Mouse (Mus musculus): Measurements from ENCODE around the gene Rsl24d1.

DNA sequence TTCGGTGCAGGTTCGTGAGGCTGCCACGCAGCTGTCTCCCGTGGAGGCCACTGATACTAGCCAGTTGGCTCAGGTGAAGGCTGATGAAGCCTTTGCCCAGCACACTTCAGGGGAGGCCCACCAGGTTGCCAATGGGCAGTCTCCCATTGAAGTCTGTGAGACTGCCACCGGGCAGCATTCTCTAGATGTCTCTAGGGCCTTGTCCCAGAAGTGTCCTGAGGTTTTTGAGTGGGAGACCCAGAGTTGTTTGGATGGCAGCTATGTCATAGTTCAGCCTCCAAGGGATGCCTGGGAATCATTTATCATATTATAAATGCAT is 9.4 kb upstream of the Rsl24d1 start:
- TF ChIP-seq GATA1 (IDR thresholded peaks at IDR 0.05; ENCODE audit: borderline replicate concordance, low read length) (no peak), FLI1 (IDR thresholded peaks at IDR 0.05; ENCODE audit: low read length) (no peak)
